Mouse (Mus musculus) megakaryocyte progenitor cell, adult 5-6 weeks (primary cell): ENCODE measurements at regions not wholly inside any gene's neighbourhood (a gene's known extent, or its start where the extent isn't known, plus 50 kb on each side); places are given as distances from the start of the nearest gene placed in this dataset.

Source experiments
- ATAC-seq: replicated peaks from 2 replicates; pipeline ENCODE4 v1.8.0; 2016; ENCODE audit warnings: mild to moderate bottlenecking, moderate TSS enrichment, inconsistent platforms; ENCODE audit not compliant: poor library complexity

GRCm38 (mm10) chr1:89288001-89288400 lies 166.6 kb upstream of the Agap1 start:
- no peak for ATAC-seq

- no peak for ATAC-seq
These were observed 165.7 kb upstream of the Agap1 start for GRCm38 (mm10) chr1:89288921-89289320.

- no peak for ATAC-seq
These were observed 157.9 kb upstream of the Agap1 start for GRCm38 (mm10) chr1:89296691-89297090.

DNA sequence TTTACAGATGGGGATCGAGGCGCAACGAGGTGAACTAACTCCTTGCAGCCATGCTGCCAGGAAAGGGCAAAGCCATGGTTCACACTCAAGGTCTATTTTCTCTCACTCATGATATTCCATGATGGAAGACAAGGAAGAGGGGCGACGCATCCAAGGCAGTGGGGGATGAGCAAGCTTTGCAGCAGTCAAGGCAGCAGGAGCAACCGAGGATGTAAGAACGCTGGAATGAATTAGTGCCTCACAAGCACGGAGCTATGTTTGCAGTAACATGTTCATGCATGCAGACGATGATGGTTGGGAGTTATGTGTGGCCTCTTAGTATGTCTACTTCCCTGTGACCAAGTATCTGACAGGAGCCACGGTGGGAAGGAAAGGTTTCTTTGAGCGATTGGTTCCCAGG lies 156.8 kb upstream of the Agap1 start:
- ATAC-seq = no peak

GRCm38 (mm10) chr1:89301151-89301550 lies 153.5 kb upstream of the Agap1 start:
- no peak for ATAC-seq

GRCm38 (mm10) chr1:89302368-89302951 lies 152.1 kb upstream of the Agap1 start:
- ATAC-seq = peak; percentile 89

- no peak for ATAC-seq
These were observed 149.4 kb upstream of the Agap1 start for GRCm38 (mm10) chr1:89305171-89305570.

DNA sequence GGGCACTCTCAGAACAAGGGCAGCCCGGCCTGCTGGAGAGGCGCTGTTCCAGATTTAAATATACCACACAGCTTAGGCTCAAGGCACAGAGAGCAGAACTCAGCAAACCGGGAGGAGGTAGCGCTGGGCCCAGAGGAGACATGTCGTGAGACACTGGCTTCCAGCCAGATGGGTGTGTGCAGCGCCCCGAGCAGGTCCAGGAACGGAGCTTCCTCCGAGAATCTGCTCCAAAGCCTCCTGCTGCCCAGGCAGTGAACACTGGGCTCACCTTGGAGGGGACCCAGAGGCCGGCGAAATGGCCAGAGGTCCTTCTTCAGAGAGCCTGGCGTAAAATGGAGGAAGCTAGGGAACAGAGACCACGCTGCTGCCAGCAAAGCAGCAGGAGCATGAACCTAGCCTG lies 145.8 kb upstream of the Agap1 start:
- ATAC-seq = no peak

DNA sequence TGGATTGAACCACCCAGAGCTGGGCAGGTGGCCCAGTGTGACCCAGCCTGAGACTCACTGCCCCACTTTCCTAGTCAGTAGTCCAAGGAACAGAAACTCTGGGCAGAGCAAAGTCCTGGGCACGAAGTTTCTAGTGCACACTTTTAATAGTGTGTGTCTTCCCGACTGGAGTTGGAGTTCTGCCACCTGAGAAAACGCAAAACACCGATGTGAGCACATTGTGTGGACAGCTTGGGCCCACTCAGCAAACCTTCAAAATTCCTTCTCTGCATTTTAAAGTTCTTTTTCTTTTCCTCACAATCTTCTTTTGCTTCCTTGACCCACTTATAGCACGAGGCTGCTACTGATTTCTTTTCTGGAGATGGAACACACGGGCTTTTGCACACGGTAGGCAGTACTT lies 141.5 kb upstream of the Agap1 start:
- no peak for ATAC-seq

DNA sequence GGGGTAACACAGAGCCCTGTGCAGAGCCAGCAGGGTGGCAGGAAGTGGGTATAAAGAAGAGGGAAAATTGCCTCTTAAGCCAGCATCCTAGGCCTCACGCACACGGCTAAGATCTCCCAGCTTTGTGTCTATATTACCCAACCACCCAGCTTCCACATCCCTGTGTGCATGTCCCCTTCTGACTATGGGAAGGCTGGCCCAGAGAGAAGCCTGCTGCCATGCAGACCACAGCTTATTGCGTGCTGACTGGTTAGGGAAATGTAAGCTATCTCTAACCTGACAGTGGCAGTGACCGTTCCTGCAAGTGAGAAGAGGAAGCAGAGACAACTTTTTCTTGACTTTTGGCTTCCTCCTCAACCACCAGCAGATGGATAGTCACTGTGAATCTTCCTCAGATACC lies 136.7 kb upstream of the Agap1 start:
- ATAC-seq = peak; percentile 14; the same call in 1 of the 2 replicates

- no peak for ATAC-seq
These were observed 135.9 kb upstream of the Agap1 start for GRCm38 (mm10) chr1:89318663-89319062.

DNA sequence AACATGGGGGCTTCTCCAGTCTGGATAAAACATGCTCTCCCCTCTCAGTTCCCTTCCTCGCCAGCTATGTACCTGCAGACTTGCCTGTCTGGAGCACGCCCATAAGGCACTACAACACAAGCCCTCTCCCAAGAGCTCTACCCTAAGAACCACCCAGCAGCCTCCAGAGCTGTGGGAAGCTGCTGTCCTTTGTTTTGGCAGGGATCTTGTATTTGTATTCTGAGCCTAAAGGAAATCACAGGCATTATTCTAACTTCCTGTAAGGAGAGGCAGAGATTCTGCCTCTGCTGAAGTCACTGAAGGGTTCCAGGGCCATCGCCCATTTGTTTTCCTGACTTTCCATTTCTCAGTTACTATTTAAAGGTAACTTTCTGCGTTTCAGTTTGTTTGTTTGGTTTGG lies 132.0 kb upstream of the Agap1 start:
- ATAC-seq = no peak

GRCm38 (mm10) chr1:89323091-89323490 lies 131.5 kb upstream of the Agap1 start:
- ATAC-seq = peak; percentile 85

DNA sequence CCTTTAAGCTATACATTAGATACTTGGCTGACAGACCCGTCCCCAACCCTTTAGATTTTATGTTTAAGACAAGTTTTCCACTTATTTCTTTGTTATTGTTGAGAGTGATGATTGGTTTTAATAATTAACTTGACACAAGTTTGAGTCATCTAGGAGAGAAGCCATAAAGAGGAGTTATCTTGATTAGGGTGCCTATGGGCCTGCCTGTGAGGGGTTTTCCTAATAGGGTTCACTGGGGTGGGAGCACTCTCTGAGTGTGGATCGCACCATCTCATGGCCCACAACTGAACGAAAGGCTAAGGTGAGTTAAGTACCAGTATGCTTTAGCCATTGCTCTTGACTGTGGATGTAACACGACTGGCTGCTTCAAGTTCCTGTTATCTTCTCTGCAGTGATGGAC lies 123.3 kb upstream of the Agap1 start:
- no peak for ATAC-seq

DNA sequence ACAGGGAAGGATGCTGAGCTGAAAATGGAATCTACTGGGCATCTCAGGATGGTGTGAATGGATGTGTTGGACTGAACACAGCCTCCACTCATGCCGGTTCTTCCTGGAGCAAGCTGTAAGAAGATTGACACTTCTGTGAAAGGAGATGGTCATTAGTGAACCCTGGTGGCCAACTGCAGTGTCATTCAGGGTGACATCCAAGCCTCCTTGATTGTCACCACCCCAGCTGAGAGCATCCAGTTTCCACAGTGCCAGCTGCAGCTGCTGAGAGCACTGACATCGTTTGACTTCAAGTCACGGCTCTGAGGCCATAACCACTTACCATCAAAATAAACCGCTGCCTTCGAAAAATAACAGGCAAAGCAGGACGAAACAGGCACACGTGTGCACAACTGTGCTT lies 121.9 kb upstream of the Agap1 start:
- no peak for ATAC-seq

DNA sequence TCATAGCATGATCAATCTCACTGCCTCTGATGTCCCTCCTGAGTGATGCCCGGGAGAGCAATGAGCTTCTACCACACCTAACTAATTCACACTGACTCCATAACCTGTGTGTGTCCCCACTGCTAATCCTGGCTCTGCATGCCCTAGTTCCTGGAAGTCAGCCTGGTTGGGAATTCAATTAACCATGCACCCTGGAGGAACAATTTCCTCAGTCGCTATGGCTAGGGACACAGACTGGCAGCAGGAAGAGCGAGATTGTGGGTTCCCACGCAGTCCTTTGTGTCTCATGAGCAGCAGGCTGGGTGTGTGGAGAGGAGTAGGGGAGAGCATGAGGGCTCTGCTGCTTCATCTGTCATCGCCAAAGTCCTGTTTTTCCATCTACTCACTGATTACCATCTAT lies 116.7 kb upstream of the Agap1 start:
- ATAC-seq = no peak

DNA sequence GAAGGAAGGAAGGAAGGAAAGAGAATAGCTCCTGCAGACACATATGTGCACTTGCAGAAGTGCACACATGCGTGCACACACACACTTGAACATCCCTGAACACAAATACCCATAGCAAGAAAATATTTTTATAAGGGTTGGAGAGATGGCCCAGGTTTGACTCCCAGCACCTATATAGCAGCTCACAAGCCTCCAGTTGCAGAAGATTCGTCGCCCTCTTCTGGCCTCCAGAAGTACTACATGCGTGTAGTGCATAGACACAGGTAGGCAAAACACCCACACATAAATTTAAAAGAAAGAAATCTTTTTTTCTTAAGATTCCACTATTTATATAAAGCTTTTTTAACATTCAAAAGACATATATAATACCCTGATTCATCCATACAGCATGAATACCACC lies 111.8 kb upstream of the Agap1 start:
- peak; percentile 50; the same call in 1 of the 2 replicates for ATAC-seq

DNA sequence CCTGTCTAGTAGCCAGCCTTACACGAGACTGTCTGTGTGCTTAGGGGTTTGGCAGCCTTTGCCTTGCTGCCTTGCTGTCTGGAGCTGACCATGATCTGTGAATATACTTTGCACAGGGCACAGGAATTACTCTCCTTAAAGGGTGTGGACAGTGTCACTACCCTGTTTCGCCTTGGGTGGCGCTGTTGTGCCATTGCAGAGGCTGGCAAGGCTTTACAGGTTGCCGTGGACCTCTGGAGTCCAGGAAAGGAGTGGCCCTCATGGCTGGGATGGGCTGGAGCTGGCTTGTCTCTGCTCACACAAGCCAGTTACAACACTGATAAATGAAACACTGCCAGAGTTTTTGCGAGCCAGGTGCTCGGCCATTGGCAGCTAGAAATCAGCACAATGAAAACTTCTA lies 110.1 kb upstream of the Agap1 start:
- ATAC-seq = peak; percentile 79

- ATAC-seq = no peak
These were observed 107.3 kb upstream of the Agap1 start for GRCm38 (mm10) chr1:89347341-89347740.

DNA sequence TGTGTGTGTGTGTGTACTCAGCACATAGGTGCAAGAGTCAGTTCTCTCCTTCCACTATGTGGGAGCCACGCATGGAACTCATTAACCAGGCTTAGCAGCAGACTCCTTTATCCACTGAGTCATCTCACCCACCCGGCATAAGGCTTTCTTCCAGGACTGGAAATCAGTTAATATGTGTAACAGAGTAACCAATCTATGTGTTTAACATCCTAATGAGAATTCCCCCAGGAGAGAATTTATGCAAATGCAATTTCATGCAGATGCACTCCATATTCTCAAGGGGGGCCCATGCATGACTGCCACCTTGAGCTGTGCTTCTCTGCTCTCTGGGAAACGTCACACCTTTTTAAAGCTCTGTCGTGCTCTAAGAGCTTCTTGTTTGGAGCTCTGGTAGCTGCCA lies 101.7 kb upstream of the Agap1 start:
- ATAC-seq = no peak

- no peak for ATAC-seq
These were observed 95.3 kb upstream of the Agap1 start for GRCm38 (mm10) chr1:89359257-89359656.

DNA sequence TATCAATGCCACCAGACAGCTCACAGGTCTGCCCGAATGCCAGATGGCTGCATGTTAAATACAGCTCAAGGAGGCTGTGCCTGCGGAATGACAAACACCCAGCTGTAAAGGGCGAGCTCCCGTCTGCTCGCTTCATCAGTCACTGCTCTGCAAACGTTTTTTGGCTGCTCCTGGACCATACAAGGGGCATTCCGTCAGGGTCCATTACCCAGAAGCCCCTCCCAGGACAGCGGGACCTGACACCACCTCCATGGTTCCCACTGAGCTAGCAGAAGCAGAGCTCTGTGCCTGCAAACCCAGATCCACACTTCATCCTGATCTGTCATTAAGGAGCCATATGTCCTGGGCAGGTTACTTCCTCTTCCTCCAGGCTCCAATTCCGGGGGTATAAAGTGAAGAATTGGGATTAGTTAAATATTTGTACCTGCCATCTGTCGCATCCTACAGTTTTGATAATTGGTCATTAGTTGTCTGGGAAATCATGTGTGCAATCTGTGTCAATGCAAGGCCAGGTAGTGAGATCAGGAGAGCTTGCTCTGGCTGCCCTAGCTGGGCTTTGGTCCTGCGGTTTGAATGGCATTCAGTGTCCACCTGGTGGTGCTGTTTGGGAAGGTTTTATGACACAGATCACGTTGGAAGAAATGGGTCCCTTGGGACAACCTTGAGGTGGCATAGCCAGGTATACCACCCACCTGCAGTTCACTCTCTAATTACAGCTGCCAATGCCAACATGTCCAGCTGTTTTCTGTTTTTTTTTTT lies 89.9 kb upstream of the Agap1 start:
- ATAC-seq = no peak

DNA sequence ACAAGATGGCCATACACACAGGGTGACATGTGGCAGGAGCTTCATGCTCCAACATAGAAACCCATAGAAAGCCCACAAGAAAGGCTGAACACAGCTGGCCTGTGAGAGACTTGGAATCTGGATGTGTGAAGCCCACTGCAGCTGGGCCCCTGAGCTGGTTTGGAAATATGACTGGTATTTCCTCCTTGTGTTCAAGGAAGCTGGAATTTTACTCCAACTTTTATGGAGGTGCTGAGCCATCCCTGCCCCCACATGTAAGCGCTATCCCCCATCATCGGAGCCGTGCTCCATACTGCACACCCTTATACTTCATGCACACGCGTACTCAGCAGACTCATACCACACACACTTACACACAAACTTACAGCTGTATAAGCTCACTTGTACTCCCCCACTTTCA lies 87.7 kb upstream of the Agap1 start:
- ATAC-seq = no peak
